Mouse (Mus musculus) neural tube, embryonic 15.5 days (tissue): Measurements from ENCODE around the gene Fsd1. TPM values are rescaled to one million over a fixed set of nuclear protein-coding genes. Genes with fewer than 3 reads are reported as not detected.

ENCODE experiments used
- ATAC-seq: fragments of 200-750 bp; cut with Nextera tagmentation; 2 replicates; pipeline ENCODE4 v1.8.0; 2017; ENCODE audit warnings: mild to moderate bottlenecking, moderate TSS enrichment, moderate library complexity; ENCODE audit not compliant: low FRiP score
- H3K27ac ChIP-seq: fragments of 300-500 bp; sonication (generic); replicated peaks from 2 replicates; pipeline ENCODE4 v1.5.1; 2015; ENCODE audit warnings: mild to moderate bottlenecking, inconsistent platforms
- H3K27me3 ChIP-seq: fragments of 300-500 bp; sonication (generic); replicated peaks from 2 replicates; pipeline ENCODE4 v1.6.1; 2015; ENCODE audit warnings: inconsistent platforms
- H3K36me3 ChIP-seq: fragments of 300-500 bp; sonication (generic); 2 replicates; pipeline ENCODE4 v1.6.1; 2015; ENCODE audit warnings: inconsistent platforms
- H3K4me1 ChIP-seq: fragments of 300-500 bp; sonication (generic); 2 replicates; pipeline ENCODE4 v1.6.1; 2015; ENCODE audit warnings: inconsistent platforms
- H3K4me2 ChIP-seq: fragments of 300-500 bp; sonication (generic); 2 replicates; pipeline ENCODE4 v1.6.1; 2015; ENCODE audit warnings: inconsistent platforms, mild to moderate bottlenecking, moderate library complexity
- H3K4me3 ChIP-seq: fragments of 300-500 bp; sonication (generic); replicated peaks from 2 replicates; pipeline ENCODE4 v1.5.1; 2015; ENCODE audit warnings: mild to moderate bottlenecking, inconsistent platforms
- H3K9ac ChIP-seq: fragments of 300-500 bp; sonication (generic); replicated peaks from 2 replicates; pipeline ENCODE4 v1.6.1; 2015; ENCODE audit warnings: mild to moderate bottlenecking, inconsistent platforms
- H3K9me3 ChIP-seq: fragments of 300-500 bp; sonication (generic); replicated peaks from 2 replicates; pipeline ENCODE4 v1.6.1; 2016; ENCODE audit warnings: inconsistent platforms
- WGBS: fragments of 180-500 bp; shearing (Covaris S2); methylation state at CpG from one replicate; pipeline ENCODE4 v1.1.7; 2015; ENCODE audit warnings: mixed read lengths; 5-methylcytosine and 5-hydroxymethylcytosine counted together
- polyA plus RNA-seq: library from polyadenylated mRNA; unstranded; fragments of >200 nt; fragmentation: Nextera tagmentation; extraction: Ambion mirVana; gene quantifications from 2 replicates; pipeline ENCODE4 v1.2.1, GENCODE M21; 2015

Gene Fsd1
- polyA plus RNA-seq, 1 experiment from 2014 or later = 228 TPM

DNA sequence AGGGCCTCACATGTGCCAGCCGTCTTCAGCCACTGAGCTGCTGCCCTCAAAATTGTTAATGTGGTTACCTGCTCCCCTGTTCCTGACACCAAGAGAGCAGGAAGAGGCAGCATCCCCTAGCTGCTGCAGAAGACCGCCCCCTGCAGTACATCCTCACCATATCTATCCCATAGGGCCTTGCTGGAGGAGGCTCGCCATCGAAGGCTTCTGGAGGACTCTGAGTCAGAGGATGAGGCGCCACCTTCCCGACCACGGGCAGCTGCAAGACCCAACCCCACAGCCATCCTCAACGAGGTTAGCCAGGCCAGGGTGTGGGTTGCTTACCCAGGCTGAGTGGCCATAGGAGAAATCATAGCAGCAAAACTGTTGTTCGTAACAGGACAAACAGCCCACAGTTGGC lies 21.3 kb upstream of the Fsd1 start:
- no peaks in the 10 kb centered on the region for H3K27me3 ChIP-seq
- no peak overlapping the region for H3K9ac ChIP-seq
- H3K9me3 ChIP-seq = no peaks in the 10 kb centered on the region
- no peak overlapping the region for H3K4me2 ChIP-seq
- 82% methylated on average over 9 of the region's 9 CpGs for WGBS
- no peak for ATAC-seq
- H3K4me3 ChIP-seq = no peak overlapping the region
- no peak overlapping the region for H3K27ac ChIP-seq
- H3K4me1 ChIP-seq = peaks cover 26% of the 10 kb centered on the region
- H3K36me3 ChIP-seq = peaks cover 43% of the 10 kb centered on the region

DNA sequence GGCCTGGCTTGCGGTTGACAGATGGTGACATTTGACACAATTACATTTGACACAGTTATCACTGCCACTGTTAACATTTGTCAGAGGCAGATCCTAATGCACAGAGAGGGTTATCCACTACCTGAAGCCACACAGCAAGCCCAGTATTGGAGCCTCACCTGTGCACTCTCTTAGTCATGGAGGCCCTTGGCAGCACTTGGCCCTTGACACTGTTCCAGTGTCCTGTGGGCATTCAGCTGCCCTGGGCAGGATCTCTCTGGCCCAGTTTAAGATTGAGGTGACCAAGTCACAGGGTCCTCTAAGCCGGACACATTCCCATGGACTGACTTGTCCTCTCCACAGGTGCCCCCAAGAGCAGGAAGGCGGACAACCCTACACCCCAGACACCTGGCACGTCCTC lies 19.1 kb upstream of the Fsd1 start:
- Histone ChIP-seq H3K4me3 (no peak overlapping the region), H3K9me3 (no peaks in the 10 kb centered on the region), H3K27me3 (no peaks in the 10 kb centered on the region), H3K4me1 (peaks cover 39% of the 10 kb centered on the region), H3K9ac (no peak overlapping the region), H3K36me3 (peaks cover 35% of the 10 kb centered on the region), H3K27ac (no peak overlapping the region), H3K4me2 (no peak overlapping the region)
- no peak for ATAC-seq
- WGBS = 91% methylated on average over 4 of the region's 4 CpGs

DNA sequence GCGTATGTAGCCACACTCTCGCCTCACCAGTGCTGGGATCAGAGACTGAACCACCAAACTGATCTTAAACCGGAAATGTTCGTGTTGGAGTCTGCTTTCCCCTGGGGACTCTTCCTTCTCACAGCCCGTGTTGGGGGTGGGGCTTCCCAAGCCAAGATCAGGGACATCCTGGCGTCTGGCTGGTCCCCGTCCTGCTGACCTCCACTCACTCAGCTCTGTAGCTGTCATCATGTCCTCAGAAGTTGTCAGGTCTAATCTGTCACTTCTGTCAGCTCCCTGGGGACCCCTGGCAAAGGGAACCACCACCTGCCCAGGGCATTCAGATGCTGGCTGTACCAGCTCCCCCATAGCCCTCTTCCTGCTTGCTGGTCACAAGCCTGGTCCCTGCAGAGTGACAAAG lies 18.1 kb upstream of the Fsd1 start:
- H3K36me3 ChIP-seq = peaks cover 37% of the 10 kb centered on the region
- no peak for ATAC-seq

DNA sequence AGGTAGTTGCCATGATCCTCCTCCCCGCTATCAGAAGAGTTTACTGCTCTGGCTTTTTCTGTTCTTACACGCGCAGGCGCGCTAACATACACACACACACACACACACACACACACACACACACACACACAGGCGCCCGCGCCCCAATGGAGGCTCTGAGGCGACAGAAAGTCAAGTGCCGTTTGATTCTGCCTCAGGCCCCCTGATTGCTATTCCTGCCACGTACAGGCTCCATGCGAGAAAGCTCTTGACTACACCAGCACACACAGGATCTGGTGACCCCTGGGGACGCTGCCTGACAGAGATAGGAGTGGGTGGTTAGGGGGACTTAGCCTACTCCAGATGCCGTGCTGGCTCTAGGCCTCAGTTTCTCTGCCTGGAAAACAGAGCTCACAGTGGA lies 16.7 kb upstream of the Fsd1 start:
- peak; percentile 73 for ATAC-seq
- Histone ChIP-seq H3K27me3 (no peaks in the 10 kb centered on the region), H3K4me2 (peak overlapping the region; percentile 90), H3K36me3 (peaks cover 45% of the 10 kb centered on the region), H3K4me1 (peaks cover 46% of the 10 kb centered on the region), H3K27ac (peak overlapping the region; percentile 85), H3K9ac (peak overlapping the region; percentile 65; the same call in 1 of the 2 replicates), H3K9me3 (no peaks in the 10 kb centered on the region), H3K4me3 (peak overlapping the region; percentile 51)
- WGBS = 16% methylated on average over 14 of the region's 14 CpGs

More for the DNA sequence above, 18.1 kb upstream of the Fsd1 start:
- Histone ChIP-seq H3K27ac (peak overlapping the region; percentile 85; the same call in 1 of the 2 replicates), H3K4me2 (no peak overlapping the region), H3K9ac (no peak overlapping the region), H3K4me3 (no peak overlapping the region), H3K4me1 (peaks cover 46% of the 10 kb centered on the region), H3K27me3 (no peaks in the 10 kb centered on the region), H3K9me3 (no peaks in the 10 kb centered on the region)
- WGBS = 46% methylated on average over 7 of the region's 7 CpGs

DNA sequence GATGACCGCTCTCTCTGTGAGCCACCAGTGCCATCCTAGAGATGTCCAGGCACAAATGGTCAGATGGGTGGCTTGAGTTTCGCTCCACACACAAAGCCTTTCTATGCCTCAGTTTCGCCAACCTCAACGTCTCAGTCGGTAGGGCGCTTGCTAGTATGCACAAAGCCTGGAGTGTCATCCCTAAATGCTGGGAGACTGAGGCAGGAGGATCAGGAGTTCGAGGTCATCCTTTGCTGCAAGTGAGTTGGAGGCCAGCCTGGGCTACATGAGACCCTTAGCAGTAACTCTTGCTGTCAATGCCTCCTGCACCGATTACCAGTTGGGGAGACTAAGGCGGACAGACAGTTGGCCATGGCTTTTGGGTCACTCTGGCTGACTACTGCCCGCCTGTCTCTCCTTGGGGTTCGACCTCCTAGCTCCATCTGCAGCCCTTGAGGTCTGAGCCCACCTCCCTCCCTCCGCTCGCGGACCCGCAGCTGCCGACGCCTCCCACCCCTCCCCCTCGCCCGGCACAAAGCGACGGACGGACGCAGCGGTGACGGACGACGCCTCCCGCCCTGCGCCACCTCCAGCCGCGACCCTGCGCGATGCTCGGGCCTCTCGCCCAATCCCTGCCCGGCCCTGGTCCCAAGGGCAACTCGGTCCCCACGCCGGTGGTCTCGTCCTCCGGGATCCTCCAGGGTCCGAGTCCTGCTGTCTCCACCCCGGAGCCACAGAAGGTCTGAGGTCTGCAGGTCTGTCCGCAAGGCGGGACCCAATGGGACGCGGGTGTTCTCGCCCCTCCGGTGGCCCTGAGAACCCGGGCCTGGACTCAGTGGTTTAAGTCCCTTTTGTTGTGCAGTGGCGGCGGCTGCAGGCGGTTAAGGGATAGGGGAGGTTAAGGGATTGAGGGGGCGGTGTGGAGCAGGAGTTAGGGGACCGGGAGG lies 16.1 kb upstream of the Fsd1 start, which contains the start of gene Shd:
Gene Shd (plus strand): TSS at position 502 of the 926 bp plus-strand sequence.
- ATAC-seq = peak; percentile 65
- Histone ChIP-seq H3K36me3 (peaks cover 39% of the 10 kb centered on the region), H3K4me1 (peaks cover 46% of the 10 kb centered on the region), H3K4me3 (peak within 1 kb of the TSS; percentile 51), H3K27ac (peak within 1 kb of the TSS; percentile 85), H3K4me2 (peak within 1 kb of the TSS; percentile 90), H3K9ac (peak within 1 kb of the TSS; percentile 65), H3K9me3 (no peaks in the 10 kb centered on the region), H3K27me3 (no peaks in the 10 kb centered on the region)
- WGBS = 7% methylated on average over 54 of the region's 55 CpGs

DNA sequence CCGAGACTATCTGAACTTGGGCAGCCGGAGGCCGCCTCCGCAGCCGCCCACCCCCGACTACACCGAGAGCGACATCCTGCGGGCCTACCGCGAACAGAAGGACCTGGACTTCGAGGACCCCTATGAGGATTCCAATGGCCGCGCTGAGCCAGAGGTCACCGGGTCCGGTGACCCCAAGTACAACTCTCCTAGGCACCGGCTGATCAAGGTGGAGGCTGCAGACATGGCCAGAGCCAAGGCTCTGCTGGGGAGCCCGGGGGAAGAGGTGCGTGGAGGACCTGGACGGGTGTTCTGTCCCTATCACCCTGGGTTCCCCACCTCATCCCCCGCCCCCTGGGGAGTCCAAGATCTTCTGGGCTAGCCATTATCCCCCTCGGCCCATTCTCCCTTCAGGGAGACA lies 14.9 kb upstream of the Fsd1 start:
- H3K9ac ChIP-seq = peak overlapping the region; percentile 65
- peak overlapping the region; percentile 51 for H3K4me3 ChIP-seq
- H3K27ac ChIP-seq = 0 out of 2 replicates have a peak overlapping the region, but pooled peaks have one; percentile 85
- peak overlapping the region; percentile 90 for H3K4me2 ChIP-seq
- H3K36me3 ChIP-seq = peaks cover 31% of the 10 kb centered on the region
- no peaks in the 10 kb centered on the region for H3K27me3 ChIP-seq
- 26% methylated on average over 22 of the region's 22 CpGs for WGBS
- ATAC-seq = no peak
- peaks cover 51% of the 10 kb centered on the region for H3K4me1 ChIP-seq
- H3K9me3 ChIP-seq = no peaks in the 10 kb centered on the region

DNA sequence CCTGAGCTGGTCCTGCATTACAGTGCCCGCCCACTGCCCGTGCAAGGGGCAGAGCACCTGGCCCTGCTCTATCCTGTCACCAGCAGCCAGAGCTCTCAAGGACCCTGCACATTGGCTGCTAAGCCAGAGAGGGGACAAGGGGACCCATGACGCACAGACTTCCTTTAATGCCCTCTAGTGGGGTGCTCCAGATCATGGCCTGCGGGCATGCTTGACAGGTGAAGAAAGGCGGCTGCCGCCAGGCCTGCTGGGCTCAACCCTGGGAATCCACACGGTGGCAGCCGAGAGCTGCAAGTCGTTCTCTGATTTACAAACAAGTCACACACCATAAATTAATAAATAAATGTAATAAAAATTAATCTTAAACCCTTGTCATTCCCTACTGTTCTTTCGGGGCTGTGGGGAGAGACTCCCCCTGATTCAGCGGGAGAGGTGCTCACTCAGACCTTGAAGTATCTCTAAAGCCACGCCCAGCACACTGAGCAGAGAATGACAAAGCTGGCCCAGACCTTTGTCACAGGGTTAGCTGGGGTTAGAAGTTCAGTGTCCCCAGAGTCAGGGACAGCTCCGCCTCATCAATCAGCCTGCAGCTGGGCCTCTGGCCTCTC lies 9.9 kb upstream of the Fsd1 start:
- ATAC-seq = peak; percentile 46

DNA sequence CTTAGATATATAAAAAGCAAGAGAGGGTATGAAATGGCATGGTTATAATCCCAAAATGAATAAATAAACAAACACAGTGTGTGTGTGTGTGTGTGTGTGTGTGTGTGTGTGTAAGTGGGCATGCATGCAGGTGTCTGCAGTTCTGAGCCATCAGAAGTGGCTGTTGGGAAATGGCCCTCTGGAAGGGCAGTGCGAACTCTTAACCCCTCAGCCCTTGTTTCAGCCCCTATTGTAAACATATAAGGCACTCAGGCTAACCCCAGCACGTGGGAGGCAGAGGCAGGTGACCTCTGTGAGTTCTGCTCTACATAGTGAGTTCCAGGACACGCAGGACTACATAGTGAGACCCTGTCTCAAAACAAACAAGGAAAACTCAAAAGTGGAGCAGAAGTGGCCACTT lies 9.0 kb upstream of the Fsd1 start:
- Histone ChIP-seq H3K4me2 (no peak overlapping the region), H3K27ac (peak overlapping the region; percentile 10; the same call in 1 of the 2 replicates), H3K4me3 (no peak overlapping the region), H3K4me1 (peaks cover 19% of the 10 kb centered on the region), H3K27me3 (no peaks in the 10 kb centered on the region), H3K9ac (no peak overlapping the region), H3K36me3 (peaks cover 16% of the 10 kb centered on the region; the same call in 1 of the 2 replicates), H3K9me3 (no peaks in the 10 kb centered on the region)
- 44% methylated on average over 3 of the region's 3 CpGs for WGBS
- no peak for ATAC-seq

More for the DNA sequence above, 9.9 kb upstream of the Fsd1 start:
- Histone ChIP-seq H3K27me3 (no peaks in the 10 kb centered on the region), H3K4me1 (peaks cover 28% of the 10 kb centered on the region), H3K9ac (no peak overlapping the region), H3K36me3 (peaks cover 16% of the 10 kb centered on the region; the same call in 1 of the 2 replicates), H3K4me3 (no peak overlapping the region), H3K4me2 (peak overlapping the region; percentile 4; the same call in 1 of the 2 replicates), H3K27ac (peak overlapping the region; percentile 58), H3K9me3 (no peaks in the 10 kb centered on the region)
- 14% methylated on average over 13 of the region's 13 CpGs for WGBS

DNA sequence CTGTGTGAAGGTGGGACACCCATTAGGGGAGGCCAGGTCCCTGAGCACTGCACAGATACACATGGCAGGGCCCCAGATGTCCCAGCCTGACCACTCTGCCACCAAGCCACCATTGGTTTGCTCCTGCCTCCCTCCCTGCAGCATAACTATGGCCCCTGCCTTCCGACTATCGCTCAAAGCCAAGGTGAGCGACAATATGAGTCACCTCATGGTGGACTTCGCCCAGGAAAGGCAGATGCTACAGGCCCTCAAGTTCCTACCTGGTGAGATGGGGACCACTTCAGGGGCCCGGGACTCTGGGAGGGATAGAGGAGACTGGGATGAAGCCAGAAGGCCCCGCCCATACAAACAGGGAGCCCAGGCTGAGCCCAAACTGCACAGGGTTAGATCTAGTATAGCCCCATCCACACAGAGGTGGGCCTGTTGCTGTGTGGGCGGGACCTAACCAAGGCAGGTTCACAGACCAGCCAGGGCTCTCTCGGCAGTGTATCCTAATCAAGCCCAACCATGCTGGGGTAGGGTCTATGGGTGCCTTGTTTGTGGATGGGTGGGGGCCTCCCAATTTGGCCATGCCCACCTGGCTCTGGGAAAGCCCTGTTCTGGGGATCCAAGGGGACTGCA lies 4.1 kb downstream of the Fsd1 start:
- no peaks in the 10 kb centered on the region for H3K9me3 ChIP-seq
- WGBS = 88% methylated on average over 8 of the region's 8 CpGs
- peaks cover 55% of the 10 kb centered on the region for H3K36me3 ChIP-seq

DNA sequence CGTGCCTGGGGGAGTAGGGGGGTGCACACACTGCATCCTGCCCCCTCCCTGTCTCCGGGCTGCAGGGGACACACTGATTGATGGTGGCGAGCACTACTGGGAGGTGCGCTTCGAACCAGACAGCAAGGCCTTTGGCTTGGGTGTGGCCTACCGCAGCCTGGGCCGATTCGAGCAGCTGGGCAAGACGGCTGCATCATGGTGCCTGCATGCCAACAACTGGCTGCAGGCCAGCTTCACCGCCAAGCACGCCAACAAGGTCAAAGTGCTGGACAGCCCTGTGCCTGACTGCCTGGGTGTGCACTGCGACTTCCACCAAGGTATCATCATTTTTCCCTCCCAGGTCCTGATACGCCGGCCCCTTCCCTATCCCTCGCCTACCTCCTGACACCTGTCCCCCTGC lies 9.7 kb downstream of the Fsd1 start:
- H3K4me2 ChIP-seq = no peak overlapping the region
- no peak overlapping the region for H3K27ac ChIP-seq
- H3K27me3 ChIP-seq = peaks cover 16% of the 10 kb centered on the region
- no peak overlapping the region for H3K4me3 ChIP-seq
- no peaks in the 10 kb centered on the region for H3K9me3 ChIP-seq
- H3K4me1 ChIP-seq = no peaks in the 10 kb centered on the region
- H3K9ac ChIP-seq = no peak overlapping the region
- peaks cover 52% of the 10 kb centered on the region for H3K36me3 ChIP-seq
- no peak for ATAC-seq
- 87% methylated on average over 15 of the region's 15 CpGs for WGBS

More for the DNA sequence above, 4.1 kb downstream of the Fsd1 start:
- no peak overlapping the region for H3K27ac ChIP-seq
- no peak overlapping the region for H3K4me2 ChIP-seq
- H3K9ac ChIP-seq = no peak overlapping the region
- no peak for ATAC-seq
- H3K4me1 ChIP-seq = peaks cover 15% of the 10 kb centered on the region
- no peak overlapping the region for H3K4me3 ChIP-seq
- H3K27me3 ChIP-seq = no peaks in the 10 kb centered on the region

DNA sequence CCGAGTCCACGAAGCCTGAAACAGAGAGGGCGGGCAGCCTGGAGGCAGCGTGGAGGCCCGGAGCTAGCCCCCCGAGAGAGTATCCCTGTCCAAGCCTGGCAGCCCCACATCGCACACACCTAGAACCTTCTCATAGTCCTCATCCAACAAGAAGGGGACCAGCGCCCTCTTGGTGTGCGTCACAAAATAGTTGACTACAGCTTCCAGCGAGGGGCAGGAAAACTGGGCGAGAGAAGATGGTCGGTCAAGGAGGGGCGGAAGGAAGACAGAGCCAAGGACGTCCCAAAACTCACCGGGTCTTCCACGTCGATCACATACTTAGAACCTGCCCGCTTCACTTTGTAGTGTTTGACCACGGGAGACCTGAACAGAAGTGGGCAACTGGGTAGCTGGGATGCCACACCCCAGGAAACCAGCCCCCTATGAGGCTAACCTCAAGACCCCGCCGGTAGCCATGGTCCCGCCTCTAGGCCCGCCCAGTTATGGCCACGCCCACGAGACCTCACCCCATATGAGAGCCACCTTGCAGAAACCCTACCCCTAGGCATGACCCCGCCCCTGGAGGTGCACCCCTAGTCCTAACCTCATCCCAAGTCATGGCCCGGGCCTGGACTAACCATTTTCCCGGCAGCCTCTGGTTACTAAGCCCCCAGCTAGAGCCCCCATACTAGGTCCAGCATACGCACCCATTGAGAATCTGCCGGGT lies 13.6 kb downstream of the Fsd1 start:
- Histone ChIP-seq H3K4me3 (no peak overlapping the region), H3K27me3 (peaks cover 21% of the 10 kb centered on the region), H3K27ac (no peak overlapping the region), H3K4me2 (peak overlapping the region; percentile 26; the same call in 1 of the 2 replicates), H3K4me1 (no peaks in the 10 kb centered on the region), H3K9me3 (no peaks in the 10 kb centered on the region), H3K9ac (no peak overlapping the region), H3K36me3 (peaks cover 20% of the 10 kb centered on the region)
- WGBS = 10% methylated on average over 30 of the region's 30 CpGs
- 0 out of 2 replicates have a peak, but pooled peaks have one; percentile 3 for ATAC-seq
